Mouse (Mus musculus) midbrain, embryonic 10.5 days (tissue): Measurements from ENCODE around the gene Cfap97d1. TPM values are rescaled to one million over a fixed set of nuclear protein-coding genes. Genes with fewer than 3 reads are reported as not detected.

Experiments used
- DNase-seq: peaks from one replicate; pipeline ENCODE4 v3.0.0-alpha.2; 2017; ENCODE audit warnings: low spot score
- H3K27ac ChIP-seq: fragments of 300-500 bp; sonication (generic); replicated peaks from 2 replicates; pipeline ENCODE4 v1.5.1; 2016; ENCODE audit warnings: mild to moderate bottlenecking
- H3K27me3 ChIP-seq: fragments of 300-500 bp; sonication (generic); 2 replicates; pipeline ENCODE4 v1.6.1; 2016; ENCODE audit warnings: low read depth, mild to moderate bottlenecking; ENCODE audit not compliant: poor library complexity, severe bottlenecking
- H3K36me3 ChIP-seq: fragments of 300-500 bp; sonication (generic); 2 replicates; pipeline ENCODE4 v1.6.1; 2016; ENCODE audit warnings: mild to moderate bottlenecking, moderate library complexity
- H3K4me1 ChIP-seq: fragments of 300-500 bp; sonication (generic); 2 replicates; pipeline ENCODE4 v1.6.1; 2016
- H3K4me3 ChIP-seq: fragments of 300-500 bp; sonication (generic); 2 replicates; pipeline ENCODE4 v1.5.1; 2016; ENCODE audit warnings: mild to moderate bottlenecking, moderate library complexity
- H3K9me3 ChIP-seq: fragments of 300-500 bp; sonication (generic); replicated peaks from 2 replicates; pipeline ENCODE4 v1.6.1; 2016; ENCODE audit warnings: mild to moderate bottlenecking
- WGBS: fragments of 180-500 bp; shearing (Covaris S2); methylation state at CpG from one replicate; pipeline ENCODE4 v1.1.7; 2016; 5-methylcytosine and 5-hydroxymethylcytosine counted together
- polyA plus RNA-seq: library from polyadenylated mRNA; unstranded; fragments of >200 nt; fragmentation: Nextera tagmentation; extraction: Ambion mirVana; gene quantifications from 2 replicates; pipeline ENCODE4 v1.2.1, GENCODE M21; 2016

Cfap97d1 gene
- polyA plus RNA-seq, result not detected in 2 replicates

DNA sequence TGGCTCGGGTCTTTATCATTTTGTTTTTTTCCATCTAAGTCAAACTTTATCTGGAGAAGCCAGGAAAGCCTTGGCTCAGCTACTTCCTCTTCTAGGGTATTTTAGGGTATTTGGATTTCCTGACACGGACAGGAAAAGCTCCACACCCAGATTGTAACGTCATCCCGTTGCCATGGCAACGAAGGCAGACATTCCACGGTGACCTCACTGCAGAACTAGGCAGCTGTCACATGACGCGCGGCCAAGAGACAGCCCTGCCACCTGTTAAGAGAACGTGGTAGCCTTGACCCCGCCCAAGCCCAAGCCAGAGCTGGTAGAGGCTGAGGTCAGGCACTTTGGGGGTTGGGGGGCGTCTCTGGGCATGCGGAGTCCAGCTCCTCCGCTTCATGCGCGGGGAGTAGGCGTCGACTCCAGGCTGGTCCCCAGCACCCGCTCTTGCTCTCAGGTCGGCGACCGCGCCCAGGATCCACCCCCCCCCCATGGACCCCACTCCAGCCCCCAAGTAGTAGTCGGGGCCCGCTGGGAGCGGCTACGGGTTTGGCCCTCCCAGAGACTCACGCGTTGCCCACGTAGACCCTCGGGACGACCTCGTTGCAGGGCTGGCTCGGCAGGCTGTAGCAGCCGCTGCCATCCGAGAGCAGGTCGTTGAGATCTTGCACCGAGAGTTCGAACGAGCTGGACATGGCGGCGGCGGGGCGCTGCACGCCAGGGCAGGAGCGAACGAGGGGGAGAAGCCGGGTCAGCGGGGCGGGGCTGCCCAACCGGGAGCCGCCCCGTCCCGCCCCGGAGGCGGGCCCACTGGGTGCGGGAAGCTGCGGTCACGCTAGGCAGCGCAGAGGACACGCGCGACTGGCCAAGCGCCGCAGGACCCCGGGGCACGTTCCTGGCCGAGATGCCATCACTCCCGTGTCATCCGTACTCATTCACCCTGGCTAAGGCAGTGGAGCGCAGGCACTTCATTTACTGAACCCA, at the start of gene Cfap97d1:
TSS of gene Cfap97d1 (plus strand) at position 226 of the 972 bp plus-strand sequence.
- peak within 1 kb of the TSS; percentile 84 for H3K27ac ChIP-seq
- peak; percentile 91 for DNase-seq
- peak within 1 kb of the TSS; percentile 66 for H3K4me3 ChIP-seq
- WGBS, result 1% methylated on average over 71 of the region's 71 CpGs
- H3K9me3 ChIP-seq, result no peaks in the 10 kb centered on the region
- peaks cover 38% of the 10 kb centered on the region for H3K27me3 ChIP-seq
- peaks cover 40% of the 10 kb centered on the region for H3K4me1 ChIP-seq
- H3K36me3 ChIP-seq, result peaks cover 11% of the 10 kb centered on the region

DNA sequence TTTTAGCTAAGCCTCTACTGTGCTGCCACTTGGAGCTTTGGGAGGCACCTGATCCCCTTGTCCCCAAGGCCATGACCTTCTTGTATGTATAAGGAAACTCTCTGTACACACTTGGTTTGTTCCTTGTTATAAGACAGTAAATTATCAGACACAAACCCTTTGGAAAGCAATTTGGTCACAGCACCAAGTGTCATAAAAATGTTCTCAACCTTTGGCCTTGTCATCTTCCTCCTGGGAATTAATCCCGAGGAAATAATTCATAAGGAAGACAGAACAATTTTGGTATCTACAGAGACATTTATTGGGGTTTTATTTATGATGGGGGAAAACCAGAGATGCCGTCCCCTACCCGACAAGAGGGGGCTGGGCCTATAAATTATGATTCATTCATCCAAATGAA, 48.3 kb upstream of the Cfap97d1 start:
- H3K4me3 ChIP-seq, result no peak overlapping the region
- H3K27me3 ChIP-seq, result peaks cover 63% of the 10 kb centered on the region
- no peaks in the 10 kb centered on the region for H3K9me3 ChIP-seq
- no peak for DNase-seq
- no peak overlapping the region for H3K27ac ChIP-seq
- no peaks in the 10 kb centered on the region for H3K36me3 ChIP-seq
- peaks cover 36% of the 10 kb centered on the region for H3K4me1 ChIP-seq
- WGBS, result 92% methylated on average over 3 of the region's 3 CpGs

GRCm38 (mm10) chr11:101936421-101936820, 47.7 kb upstream of the Cfap97d1 start:
- Histone ChIP-seq H3K36me3 (no peaks in the 10 kb centered on the region), H3K4me1 (peaks cover 38% of the 10 kb centered on the region), H3K4me3 (peak overlapping the region; percentile 56), H3K27ac (no peak overlapping the region), H3K9me3 (no peaks in the 10 kb centered on the region), H3K27me3 (peaks cover 69% of the 10 kb centered on the region)
- DNase-seq, result no peak
- WGBS, result 27% methylated on average over 7 of the region's 7 CpGs

DNA sequence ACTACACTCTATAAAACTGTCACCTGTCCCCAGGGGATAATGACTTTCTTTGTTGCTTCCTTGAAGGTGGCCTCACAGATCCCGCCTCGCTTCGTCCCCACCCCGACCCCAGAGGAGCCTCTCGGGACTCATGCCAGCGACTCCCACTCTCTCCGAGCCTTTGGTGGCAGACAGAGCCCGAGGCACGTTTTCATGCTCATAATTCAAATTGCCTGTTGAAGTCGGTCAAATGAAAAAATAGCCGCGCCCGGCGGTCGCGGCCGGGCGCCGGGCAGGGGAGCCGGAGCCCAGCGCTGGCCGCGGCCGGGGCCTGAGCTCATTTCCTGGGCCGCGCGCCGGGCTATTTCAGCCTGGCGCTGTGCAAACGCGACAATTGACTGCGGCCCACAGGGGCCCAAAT, 47.0 kb upstream of the Cfap97d1 start:
- H3K27ac ChIP-seq, result peak overlapping the region; percentile 80
- peak; percentile 49 for DNase-seq
- H3K4me1 ChIP-seq, result peaks cover 34% of the 10 kb centered on the region
- no peaks in the 10 kb centered on the region for H3K36me3 ChIP-seq
- no peaks in the 10 kb centered on the region for H3K9me3 ChIP-seq
- under 1% methylated on average over 32 of the region's 32 CpGs for WGBS
- peaks cover 71% of the 10 kb centered on the region for H3K27me3 ChIP-seq
- peak overlapping the region; percentile 56 for H3K4me3 ChIP-seq

DNA sequence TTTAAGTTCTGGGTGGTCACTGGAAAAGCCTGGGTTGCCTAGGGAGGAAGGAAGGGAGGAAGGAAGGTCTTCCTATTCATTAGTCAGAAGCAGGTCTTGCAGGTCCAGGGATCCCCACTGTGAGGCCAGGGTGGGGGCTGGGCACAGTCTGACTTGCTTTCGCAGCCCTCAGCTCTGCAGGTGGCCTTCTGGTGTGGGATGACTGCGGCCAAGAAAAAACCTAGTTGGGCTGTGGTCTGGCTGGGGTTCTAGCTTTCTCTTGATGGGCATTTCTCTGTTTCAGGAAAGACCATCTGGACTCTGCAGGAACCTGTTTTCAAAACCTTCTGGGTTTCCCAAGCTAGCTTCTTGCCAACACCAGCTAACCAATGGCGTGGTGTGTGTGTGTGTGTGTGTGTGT, 41.0 kb upstream of the Cfap97d1 start:
- Histone ChIP-seq H3K27ac (no peak overlapping the region), H3K27me3 (peaks cover 41% of the 10 kb centered on the region), H3K36me3 (no peaks in the 10 kb centered on the region), H3K4me3 (no peak overlapping the region), H3K9me3 (no peaks in the 10 kb centered on the region), H3K4me1 (peaks cover 22% of the 10 kb centered on the region)
- WGBS, result 46% methylated on average over 3 of the region's 3 CpGs
- no peak for DNase-seq

GRCm38 (mm10) chr11:101946525-101946924, 37.6 kb upstream of the Cfap97d1 start:
- H3K9me3 ChIP-seq, result no peaks in the 10 kb centered on the region
- peaks cover 33% of the 10 kb centered on the region for H3K27me3 ChIP-seq
- H3K36me3 ChIP-seq, result no peaks in the 10 kb centered on the region
- WGBS, result 28% methylated on average over 5 of the region's 5 CpGs
- no peak overlapping the region for H3K4me3 ChIP-seq
- DNase-seq, result peak; percentile 49
- 0 out of 2 replicates have a peak overlapping the region, but pooled peaks have one; percentile 42 for H3K27ac ChIP-seq
- peaks cover 14% of the 10 kb centered on the region for H3K4me1 ChIP-seq

DNA sequence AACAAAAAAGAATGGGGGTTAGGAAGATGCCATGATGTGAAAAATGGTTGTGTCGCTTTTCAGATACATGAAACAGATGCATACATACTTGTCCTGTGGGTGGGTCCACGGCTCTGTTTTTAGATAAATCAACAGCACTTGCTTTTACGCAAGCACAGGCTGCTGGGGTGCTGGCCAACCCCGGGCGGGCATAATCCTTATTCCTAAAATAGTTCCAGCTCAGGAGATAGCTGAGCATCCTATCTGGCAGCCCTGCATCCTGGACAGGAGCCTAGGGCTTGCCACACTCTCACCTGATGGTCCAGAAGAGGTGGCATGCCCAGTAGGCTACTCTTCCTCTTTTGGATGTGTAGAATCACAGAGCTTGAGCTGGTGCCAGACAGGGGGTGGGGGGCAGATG, 34.1 kb upstream of the Cfap97d1 start:
- no peaks in the 10 kb centered on the region for H3K36me3 ChIP-seq
- 91% methylated on average over 5 of the region's 5 CpGs for WGBS
- H3K27ac ChIP-seq, result no peak overlapping the region
- H3K9me3 ChIP-seq, result no peaks in the 10 kb centered on the region
- H3K27me3 ChIP-seq, result peaks cover 55% of the 10 kb centered on the region
- no peak for DNase-seq
- H3K4me1 ChIP-seq, result peaks cover 26% of the 10 kb centered on the region
- H3K4me3 ChIP-seq, result no peak overlapping the region

- Histone ChIP-seq H3K9me3 (no peaks in the 10 kb centered on the region), H3K4me3 (peak overlapping the region; percentile 31; the same call in 1 of the 2 replicates), H3K36me3 (no peaks in the 10 kb centered on the region), H3K27ac (no peak overlapping the region; the same call in 1 of the 2 replicates), H3K27me3 (peaks cover 71% of the 10 kb centered on the region), H3K4me1 (peaks cover 18% of the 10 kb centered on the region)
- WGBS, result 30% methylated on average over 24 of the region's 24 CpGs
- DNase-seq, result peak; percentile 28
Measured at GRCm38 (mm10) chr11:101952541-101953341, 31.3 kb upstream of the Cfap97d1 start.

DNA sequence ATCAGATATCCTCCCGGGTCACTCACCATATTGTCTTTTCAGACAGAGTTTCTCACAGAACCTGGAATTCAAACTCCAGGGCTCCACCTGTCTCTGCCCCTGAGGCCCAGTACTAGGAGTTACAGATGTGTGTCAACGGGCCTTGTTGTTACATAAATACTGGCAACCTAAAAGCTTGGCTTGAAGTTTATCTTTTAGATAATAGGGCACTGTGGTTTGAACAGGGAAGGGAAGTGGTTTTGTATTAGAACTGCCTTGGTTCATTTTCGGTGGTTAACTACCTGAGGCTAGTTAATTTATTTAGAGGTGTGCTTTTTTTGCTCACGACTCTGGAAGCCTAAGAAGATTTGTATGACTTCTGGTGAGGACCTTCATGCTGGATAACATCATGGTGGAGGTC, 30.6 kb upstream of the Cfap97d1 start:
- Histone ChIP-seq H3K27ac (no peak overlapping the region), H3K27me3 (peaks cover 76% of the 10 kb centered on the region)

GRCm38 (mm10) chr11:101957476-101957875, 26.6 kb upstream of the Cfap97d1 start:
- Histone ChIP-seq H3K27ac (no peak overlapping the region), H3K36me3 (no peaks in the 10 kb centered on the region), H3K9me3 (no peaks in the 10 kb centered on the region), H3K4me1 (peaks cover 12% of the 10 kb centered on the region), H3K4me3 (no peak overlapping the region), H3K27me3 (peaks cover 84% of the 10 kb centered on the region)
- 76% methylated on average over 5 of the region's 5 CpGs for WGBS
- no peak for DNase-seq

More for the DNA sequence above, 30.6 kb upstream of the Cfap97d1 start:
- Histone ChIP-seq H3K4me3 (no peak overlapping the region), H3K36me3 (no peaks in the 10 kb centered on the region), H3K9me3 (no peaks in the 10 kb centered on the region), H3K4me1 (peaks cover 18% of the 10 kb centered on the region)
- no peak for DNase-seq
- WGBS, result 75% methylated on average over 4 of the region's 4 CpGs

DNA sequence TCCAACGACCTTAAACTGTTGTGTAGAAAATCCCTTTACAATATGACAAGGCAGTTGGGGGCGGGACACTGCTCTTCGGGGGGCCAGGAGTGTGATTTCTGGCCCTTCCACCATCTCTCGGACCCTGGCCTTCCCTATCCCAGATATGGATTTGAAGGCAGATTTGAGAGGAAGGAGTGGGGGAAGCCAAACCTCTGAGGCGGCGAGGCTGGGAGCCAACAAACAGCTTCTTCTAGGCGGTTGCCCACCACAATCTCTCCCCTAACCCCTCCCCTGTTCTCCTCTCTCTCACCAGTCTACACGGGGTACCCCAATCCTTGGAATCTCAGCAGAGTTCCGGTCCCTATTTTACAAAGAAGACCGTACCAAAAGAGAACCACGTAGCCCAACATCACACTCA, 21.0 kb upstream of the Cfap97d1 start:
- H3K27ac ChIP-seq, result peak overlapping the region; percentile 85; the same call in 1 of the 2 replicates
- peak; percentile 54 for DNase-seq
- no peaks in the 10 kb centered on the region for H3K9me3 ChIP-seq
- H3K36me3 ChIP-seq, result no peaks in the 10 kb centered on the region
- H3K27me3 ChIP-seq, result peaks cover 98% of the 10 kb centered on the region
- H3K4me3 ChIP-seq, result peak overlapping the region; percentile 75
- peaks cover 55% of the 10 kb centered on the region for H3K4me1 ChIP-seq
- 6% methylated on average over 11 of the region's 11 CpGs for WGBS

DNA sequence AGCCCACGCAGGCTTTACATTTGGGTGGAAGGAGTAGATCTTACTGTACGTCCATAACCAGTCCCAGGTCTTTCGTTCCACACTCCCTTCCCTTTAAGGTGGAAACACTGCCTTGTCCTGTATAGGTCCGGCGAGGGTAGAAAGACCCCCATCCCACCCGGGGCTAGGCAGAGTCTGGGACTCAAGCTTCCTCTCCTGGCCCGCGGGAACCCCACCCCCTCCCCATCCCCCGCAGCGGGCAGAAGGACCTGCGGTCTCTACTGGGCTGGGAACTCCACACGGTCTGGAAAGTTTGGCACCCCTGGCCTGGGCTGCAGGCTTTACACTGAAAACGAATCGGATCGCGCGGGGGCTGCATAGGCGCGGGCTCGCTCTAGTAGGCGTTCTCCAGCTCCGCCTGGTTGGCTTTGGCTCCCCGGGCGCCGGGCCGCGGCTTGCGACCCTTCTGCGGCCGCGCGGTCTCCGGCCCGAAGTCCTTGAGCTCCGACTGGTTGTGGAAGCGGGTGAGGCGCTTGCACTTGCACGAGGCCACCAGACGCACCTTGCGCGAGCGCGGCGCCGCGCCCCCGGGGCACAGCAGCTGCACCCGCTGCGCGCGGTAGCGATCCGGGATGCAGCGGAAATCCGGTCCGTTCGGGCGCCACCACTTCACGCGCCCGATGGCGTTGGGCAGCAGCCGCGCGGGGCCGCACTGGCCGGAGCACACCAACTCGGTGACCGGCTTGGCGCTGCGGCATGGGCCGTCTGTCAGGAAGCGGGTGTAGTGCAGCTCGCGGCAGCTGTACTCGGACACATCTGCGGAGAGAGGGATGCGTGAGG, 20.4 kb upstream of the Cfap97d1 start:
- Histone ChIP-seq H3K9me3 (no peaks in the 10 kb centered on the region), H3K4me1 (peaks cover 62% of the 10 kb centered on the region), H3K27ac (peak overlapping the region; percentile 85), H3K36me3 (no peaks in the 10 kb centered on the region), H3K27me3 (peaks cover 98% of the 10 kb centered on the region), H3K4me3 (peak overlapping the region; percentile 75)
- DNase-seq, result peak; percentile 74
- under 1% methylated on average over 78 of the region's 78 CpGs for WGBS
